Mouse (Mus musculus) liver, adult 2 months (tissue): ENCODE measurements at regions not wholly inside any gene's neighbourhood (a gene's known extent, or its start where the extent isn't known, plus 50 kb on each side); places are given as distances from the start of the nearest gene placed in this dataset.

Experiments used
- DNase-seq: peaks from one replicate; pipeline ENCODE4 v3.0.0-alpha.2; 2011; ENCODE audit warnings: low read depth, low spot score; ENCODE audit errors: extremely low read depth
- H3K27ac ChIP-seq: fragments of 200-500 bp; replicated peaks from 2 replicates; pipeline ENCODE4 v1.5.1; 2012; ENCODE audit warnings: low read depth, mild to moderate bottlenecking, control low read depth, inconsistent platforms, low read length; ENCODE audit not compliant: insufficient read depth
- H3K27me3 ChIP-seq: fragments of 200-500 bp; 2 replicates; pipeline ENCODE4 v1.6.1; 2012; ENCODE audit warnings: mild to moderate bottlenecking, moderate library complexity, low read length, inconsistent platforms; ENCODE audit not compliant: control insufficient read depth, insufficient read depth
- H3K36me3 ChIP-seq: fragments of 200-500 bp; 2 replicates; pipeline ENCODE4 v1.6.1; 2012; ENCODE audit warnings: low read length, inconsistent platforms; ENCODE audit not compliant: control insufficient read depth, insufficient read depth
- H3K4me1 ChIP-seq: fragments of 200-500 bp; 2 replicates; pipeline ENCODE4 v1.6.1; 2011; ENCODE audit warnings: low read length; ENCODE audit not compliant: control insufficient read depth, insufficient read depth
- H3K4me3 ChIP-seq: fragments of 200-500 bp; 2 replicates; pipeline ENCODE4 v1.5.1; 2011; ENCODE audit warnings: low read depth, mild to moderate bottlenecking, control low read depth, low read length, moderate library complexity; ENCODE audit not compliant: insufficient read depth
- H3K79me2 ChIP-seq: fragments of 200-500 bp; 2 replicates; pipeline ENCODE4 v1.6.1; 2012; ENCODE audit warnings: inconsistent platforms, mild to moderate bottlenecking, low read length, moderate library complexity; ENCODE audit not compliant: control insufficient read depth, insufficient read depth
- H3K9ac ChIP-seq: fragments of 200-500 bp; 2 replicates; pipeline ENCODE4 v1.6.1; 2012; ENCODE audit warnings: low read depth, mild to moderate bottlenecking, control low read depth, inconsistent platforms, low read length
- CTCF ChIP-seq: fragments of 200-500 bp; IDR thresholded peaks from 2 replicates; pipeline ENCODE4 v1.5.1; 2011; ENCODE audit warnings: low read depth, low read length, control low read depth
- POLR2A ChIP-seq: fragments of 200-500 bp; IDR thresholded peaks from 2 replicates; pipeline ENCODE4 v1.6.1; 2011; ENCODE audit warnings: low read length, control low read depth; ENCODE audit not compliant: insufficient read depth; ENCODE audit errors: extremely low read depth
- WGBS: fragments of 180-500 bp; shearing (Covaris S2); methylation state at CpG from one replicate; pipeline ENCODE4 v1.1.7; 2018; 5-methylcytosine and 5-hydroxymethylcytosine counted together

DNA sequence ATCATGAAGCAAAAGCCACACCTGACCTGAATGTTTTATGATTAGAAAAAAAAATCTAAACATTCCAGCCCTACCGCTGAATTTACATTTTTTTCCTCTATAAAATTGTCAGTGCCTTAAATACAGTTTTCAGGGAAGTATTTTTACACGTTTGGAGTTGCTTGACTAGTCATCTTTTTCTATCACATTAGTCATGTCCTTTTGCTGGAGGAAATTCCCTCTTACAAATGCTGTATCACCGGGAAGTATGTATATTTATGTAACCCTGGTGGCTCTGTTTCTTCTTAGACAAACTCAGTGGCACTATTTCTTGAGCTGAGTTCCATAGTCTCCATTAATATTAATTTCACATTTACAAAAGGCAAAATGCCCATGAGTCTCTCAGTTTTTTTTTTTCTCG, 1122.7 kb upstream of the Zeb2 start:
- DNase-seq, result no peak
- TF ChIP-seq CTCF (no peak), POLR2A (no peak)
- no peaks in the 10 kb centered on the region for H3K79me2 ChIP-seq
- H3K27ac ChIP-seq, result no peak overlapping the region
- 72% methylated on average over 4 of the region's 4 CpGs for WGBS
- no peak overlapping the region for H3K4me3 ChIP-seq
- H3K36me3 ChIP-seq, result no peaks in the 10 kb centered on the region
- no peak overlapping the region for H3K9ac ChIP-seq
- no peaks in the 10 kb centered on the region for H3K4me1 ChIP-seq
- H3K27me3 ChIP-seq, result no peaks in the 10 kb centered on the region

GRCm38 (mm10) chr2:46230791-46231450, 1113.7 kb upstream of the Zeb2 start:
- H3K9ac ChIP-seq, result no peak overlapping the region
- TF ChIP-seq POLR2A, result no peak
- TF ChIP-seq CTCF, result no peak
- H3K27ac ChIP-seq, result no peak overlapping the region
- DNase-seq, result no peak
- no peaks in the 10 kb centered on the region for H3K27me3 ChIP-seq
- no peaks in the 10 kb centered on the region for H3K4me1 ChIP-seq
- H3K36me3 ChIP-seq, result no peaks in the 10 kb centered on the region
- no peak overlapping the region for H3K4me3 ChIP-seq
- 70% methylated on average over 2 of the region's 2 CpGs for WGBS
- no peaks in the 10 kb centered on the region for H3K79me2 ChIP-seq

DNA sequence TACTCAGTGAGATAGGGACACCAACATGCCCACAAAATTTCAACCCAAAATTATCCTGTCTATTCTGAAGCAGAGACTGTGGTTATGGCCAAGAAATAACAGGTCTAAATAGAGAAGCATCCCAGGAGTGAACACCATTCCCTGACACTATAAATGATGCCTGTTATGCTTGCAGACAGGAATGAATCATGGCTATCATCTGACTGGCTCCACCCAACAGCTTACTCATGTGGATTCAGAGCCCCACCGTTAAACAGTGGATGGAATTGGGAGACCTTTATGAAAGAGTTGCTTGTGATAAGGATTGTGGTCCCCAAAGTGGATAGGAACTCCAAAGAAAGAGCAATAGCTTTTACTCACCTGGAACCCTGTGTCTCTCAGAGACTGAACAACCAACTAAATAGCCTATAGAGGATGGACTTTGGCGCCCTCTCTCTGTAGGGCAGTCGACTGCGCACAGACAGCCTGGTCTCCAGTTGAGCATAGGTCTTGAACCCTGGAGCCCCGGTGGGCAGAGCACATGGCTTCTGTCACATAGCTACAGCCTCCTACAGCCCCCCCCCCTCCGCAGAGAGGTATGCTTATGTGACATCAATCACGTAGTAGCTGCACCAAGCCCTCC, 1101.3 kb upstream of the Zeb2 start:
- no peaks in the 10 kb centered on the region for H3K79me2 ChIP-seq
- no peak overlapping the region for H3K9ac ChIP-seq
- WGBS, result 88% methylated on average over 7 of the region's 7 CpGs
- H3K27ac ChIP-seq, result no peak overlapping the region
- DNase-seq, result no peak
- no peak overlapping the region for H3K4me3 ChIP-seq
- no peaks in the 10 kb centered on the region for H3K27me3 ChIP-seq
- no peaks in the 10 kb centered on the region for H3K4me1 ChIP-seq
- H3K36me3 ChIP-seq, result no peaks in the 10 kb centered on the region
- TF ChIP-seq CTCF (no peak), POLR2A (no peak)

DNA sequence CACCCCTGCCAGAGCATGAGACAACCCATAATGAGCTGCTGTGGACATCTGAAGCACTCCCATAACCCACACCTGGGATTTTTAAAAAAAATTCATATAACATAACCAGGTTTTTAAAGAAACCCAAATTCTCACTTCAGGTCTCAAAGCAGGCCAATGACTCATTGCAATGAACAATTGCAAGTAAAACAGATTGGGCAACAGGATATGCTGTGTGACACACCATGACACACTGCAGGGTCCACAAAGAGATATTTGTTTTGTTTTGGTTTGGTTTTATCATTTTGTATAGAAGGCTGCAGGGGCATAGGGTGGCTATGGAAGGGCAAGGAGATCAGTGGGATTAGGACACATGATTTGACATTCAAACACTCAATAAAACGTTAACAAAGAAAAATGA, 1082.1 kb upstream of the Zeb2 start:
- Histone ChIP-seq H3K27me3 (no peaks in the 10 kb centered on the region), H3K27ac (no peak overlapping the region), H3K4me1 (no peaks in the 10 kb centered on the region), H3K36me3 (no peaks in the 10 kb centered on the region), H3K9ac (no peak overlapping the region), H3K4me3 (no peak overlapping the region), H3K79me2 (no peaks in the 10 kb centered on the region)
- TF ChIP-seq CTCF (no peak), POLR2A (no peak)
- 36% methylated on average over 1 of the region's 1 CpGs for WGBS
- no peak for DNase-seq

DNA sequence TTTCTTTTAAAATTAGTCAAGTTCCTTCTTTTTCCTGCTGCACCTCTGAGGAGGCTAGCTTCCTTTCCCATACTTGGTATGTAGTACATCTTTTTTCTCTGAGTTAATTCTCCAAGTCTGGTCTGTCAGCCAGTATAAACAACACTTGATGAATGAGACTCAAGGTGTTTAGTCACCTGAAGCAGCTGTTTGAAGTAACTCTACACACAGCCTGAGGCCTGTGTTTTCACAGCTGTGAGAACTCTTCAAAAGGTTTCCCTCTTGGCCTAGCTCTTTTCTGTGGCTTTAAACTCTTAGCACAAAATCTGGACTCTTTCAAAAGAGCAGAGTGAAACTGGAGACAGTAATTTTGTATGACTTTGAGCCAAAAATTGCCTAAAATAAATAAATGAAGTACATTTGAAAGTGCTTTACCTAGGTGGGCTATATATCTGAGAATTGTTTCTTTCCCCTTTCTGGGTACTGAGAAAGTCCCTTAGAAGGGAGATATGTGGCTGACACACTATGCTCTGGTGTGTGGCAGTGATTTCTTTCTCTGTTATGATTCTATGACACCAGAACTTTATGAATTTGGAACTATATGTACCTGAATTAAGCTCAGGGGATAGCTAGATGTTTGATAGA, 1070.2 kb upstream of the Zeb2 start:
- no peak overlapping the region for H3K9ac ChIP-seq
- no peak for TF ChIP-seq POLR2A
- no peak overlapping the region for H3K4me3 ChIP-seq
- no peaks in the 10 kb centered on the region for H3K79me2 ChIP-seq
- H3K4me1 ChIP-seq, result no peaks in the 10 kb centered on the region
- H3K36me3 ChIP-seq, result no peaks in the 10 kb centered on the region
- H3K27me3 ChIP-seq, result no peaks in the 10 kb centered on the region
- no peak for DNase-seq
- no peak overlapping the region for H3K27ac ChIP-seq

GRCm38 (mm10) chr2:46183241-46183640, 1066.0 kb upstream of the Zeb2 start:
- Histone ChIP-seq H3K4me3 (no peak overlapping the region), H3K27me3 (no peaks in the 10 kb centered on the region), H3K79me2 (no peaks in the 10 kb centered on the region), H3K27ac (no peak overlapping the region), H3K4me1 (no peaks in the 10 kb centered on the region), H3K36me3 (no peaks in the 10 kb centered on the region), H3K9ac (no peak overlapping the region)
- WGBS, result 87% methylated on average over 2 of the region's 2 CpGs
- no peak for TF ChIP-seq CTCF
- TF ChIP-seq POLR2A, result no peak
- DNase-seq, result no peak
